Mouse (Mus musculus) adrenal gland, adult 8-10 months (tissue): ENCODE results near the gene Metap1d. TPM values are rescaled to one million over a fixed set of nuclear protein-coding genes. Genes with fewer than 3 reads are reported as not detected.

Experiments used
- DNase-seq: peaks from one replicate; pipeline ENCODE4 v3.0.0; 2022
- total RNA-seq, 4 experiments: library from RNA; stranded (reverse); gene quantifications; 2 replicates each; pipeline ENCODE4 v1.2.4; 2022

The Metap1d gene
- total RNA-seq, 4 experiments from 2014 or later: 29.7 to 44.5 (median 37.1) TPM

- no peak for DNase-seq
Measured at GRCm38 (mm10) chr2:71475311-71475710, 22.2 kb downstream of the Metap1d start.

- DNase-seq: no peak
Measured at GRCm38 (mm10) chr2:71475760-71476159, 22.7 kb downstream of the Metap1d start.

- DNase-seq: no peak
Measured at GRCm38 (mm10) chr2:71477787-71478186, 24.7 kb downstream of the Metap1d start.

GRCm38 (mm10) chr2:71479917-71480316 is 26.8 kb downstream of the Metap1d start:
- DNase-seq: no peak

- no peak for DNase-seq
Measured at GRCm38 (mm10) chr2:71481825-71482224, 28.7 kb downstream of the Metap1d start.

GRCm38 (mm10) chr2:71483046-71483716 is 30.1 kb downstream of the Metap1d start:
- DNase-seq: no peak

GRCm38 (mm10) chr2:71483717-71484066 is 30.6 kb downstream of the Metap1d start:
- no peak for DNase-seq

- no peak for DNase-seq
Measured at GRCm38 (mm10) chr2:71491295-71491694, 38.2 kb downstream of the Metap1d start.

GRCm38 (mm10) chr2:71493161-71493683 is 40.1 kb downstream of the Metap1d start:
- no peak for DNase-seq

- no peak for DNase-seq
Measured at GRCm38 (mm10) chr2:71494503-71494902, 41.4 kb downstream of the Metap1d start.

- DNase-seq: no peak
Measured at GRCm38 (mm10) chr2:71494971-71495370, 41.9 kb downstream of the Metap1d start.

GRCm38 (mm10) chr2:71497175-71497574 is 44.1 kb downstream of the Metap1d start:
- DNase-seq: no peak

- DNase-seq: peak; percentile 42
Measured at GRCm38 (mm10) chr2:71499276-71500230, 46.5 kb downstream of the Metap1d start.

- no peak for DNase-seq
Measured at GRCm38 (mm10) chr2:71504852-71505251, 51.8 kb downstream of the Metap1d start.

GRCm38 (mm10) chr2:71511209-71511608 is 58.1 kb downstream of the Metap1d start:
- no peak for DNase-seq

GRCm38 (mm10) chr2:71512326-71512725 is 59.2 kb downstream of the Metap1d start:
- no peak for DNase-seq

GRCm38 (mm10) chr2:71516995-71517394 is 63.9 kb downstream of the Metap1d start:
- DNase-seq: no peak

- no peak for DNase-seq
Measured at GRCm38 (mm10) chr2:71517466-71518099, 64.5 kb downstream of the Metap1d start.

GRCm38 (mm10) chr2:71522871-71523270 is 69.8 kb downstream of the Metap1d start:
- DNase-seq: no peak

GRCm38 (mm10) chr2:71523431-71523830 is 70.4 kb downstream of the Metap1d start:
- no peak for DNase-seq

GRCm38 (mm10) chr2:71524763-71525162 is 71.7 kb downstream of the Metap1d start:
- no peak for DNase-seq

GRCm38 (mm10) chr2:71526595-71527322 is 73.7 kb downstream of the Metap1d start:
- no peak for DNase-seq
